Mouse (Mus musculus) cortical plate, adult 2 months (tissue): ENCODE data around the gene Scgb1b24. TPM values are rescaled to one million over a fixed set of nuclear protein-coding genes. Genes with fewer than 3 reads are reported as not detected.

Source experiments
- H3K27ac ChIP-seq: fragments of 200-500 bp; 2 replicates; pipeline ENCODE4 v1.5.1; 2012; ENCODE audit warnings: low read length, control low read depth, inconsistent platforms; ENCODE audit not compliant: insufficient read depth
- H3K4me1 ChIP-seq: fragments of 200-500 bp; 2 replicates; pipeline ENCODE4 v1.6.1; 2011; ENCODE audit warnings: low read length; ENCODE audit not compliant: control insufficient read depth, insufficient read depth
- H3K4me3 ChIP-seq: fragments of 200-500 bp; 2 replicates; pipeline ENCODE4 v1.5.1; 2011; ENCODE audit warnings: mild to moderate bottlenecking, low read length, control low read depth; ENCODE audit not compliant: insufficient read depth
- CTCF ChIP-seq: fragments of 200-500 bp; IDR thresholded peaks from 2 replicates; pipeline ENCODE4 v1.5.1; 2011; ENCODE audit warnings: mild to moderate bottlenecking, control low read depth, low read length; ENCODE audit not compliant: insufficient read depth; ENCODE audit errors: extremely low read depth
- POLR2A ChIP-seq: fragments of 200-500 bp; IDR thresholded peaks from 2 replicates; pipeline ENCODE4 v1.6.1; 2011; ENCODE audit warnings: mild to moderate bottlenecking, low read length, control low read depth; ENCODE audit not compliant: insufficient read depth; ENCODE audit errors: extremely low read depth
- polyA plus RNA-seq: library from polyadenylated mRNA; depleted of rRNA; stranded (reverse); fragments of >200 nt; gene quantifications from 2 replicates; pipeline ENCODE4 v1.2.3, GENCODE M21; 2012; rRNA removed

The Scgb1b24 gene
- not detected in 2 replicates for polyA plus RNA-seq

DNA sequence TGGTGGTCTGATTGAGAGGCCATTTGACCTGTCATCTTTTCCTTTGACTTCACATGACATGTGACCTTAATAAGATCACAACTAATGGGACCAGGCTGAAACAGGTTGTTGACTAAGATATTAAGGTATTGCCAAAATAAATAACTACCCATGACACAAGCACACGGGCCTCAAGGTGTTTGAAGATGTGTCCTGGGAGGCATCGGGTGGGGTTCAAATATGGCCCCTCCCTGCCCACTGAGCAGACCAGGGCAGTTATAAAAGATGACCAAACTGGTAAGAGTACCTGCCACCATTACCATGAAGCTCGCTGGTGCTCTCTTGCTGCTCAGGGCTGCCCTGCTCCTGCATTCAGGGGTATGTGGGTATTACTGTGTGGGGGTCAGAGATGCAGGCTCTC, at the start of gene Scgb1b24:
Scgb1b24 (plus strand) TSS at position 301 of the 400 bp plus-strand sequence.
- H3K4me1 ChIP-seq = no peaks in the 10 kb centered on the region
- no peak within 1 kb of the TSS for H3K4me3 ChIP-seq
- no peak within 1 kb of the TSS for H3K27ac ChIP-seq
- TF ChIP-seq CTCF (no peak), POLR2A (no peak)

DNA sequence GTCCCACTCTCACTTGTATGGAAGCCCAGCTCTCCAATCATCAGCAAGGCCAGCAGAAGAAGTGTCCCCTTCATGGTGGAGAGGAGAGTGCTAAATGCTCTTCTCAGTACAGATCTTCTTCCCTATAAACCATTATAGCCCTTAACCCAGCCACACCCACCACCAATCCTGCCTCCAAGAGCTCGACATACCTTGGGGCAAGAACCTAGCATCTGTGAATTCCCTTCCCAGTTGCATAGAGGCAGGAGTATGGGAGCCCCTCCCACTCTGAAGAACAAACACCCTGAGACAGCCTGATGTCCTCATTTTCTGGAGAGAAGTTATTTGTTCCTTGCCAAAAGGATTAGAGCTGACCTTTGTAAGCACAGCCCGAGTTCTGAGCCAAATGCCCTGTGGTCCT, 4.4 kb upstream of the Scgb1b24 start, which contains the start of gene Scgb2b24:
Scgb2b24 (minus strand) TSS at position 101 of the 400 bp plus-strand sequence.
- no peak within 1 kb of the TSS for H3K4me3 ChIP-seq
- TF ChIP-seq CTCF (no peak), POLR2A (no peak)
- H3K27ac ChIP-seq = no peak within 1 kb of the TSS
- H3K4me1 ChIP-seq = no peaks in the 10 kb centered on the region

Other genes starting within 250 kb of the Scgb1b24 start
- not detected in 2 replicates for gene Scgb2b21, start 223.3 kb upstream of the Scgb1b24 start, polyA plus RNA-seq
- gene Scgb2b24, start 4.5 kb upstream of the Scgb1b24 start, polyA plus RNA-seq = not detected in 2 replicates
- not detected in 2 replicates for gene Scgb2b26, start 201.2 kb downstream of the Scgb1b24 start, polyA plus RNA-seq